Mouse (Mus musculus): ENCODE data around the gene Nup107.
"Not testable (repeated sequence)": the region's sequence is repeated elsewhere in the genome, so short reads cannot be mapped to it uniquely, and the experiment has no call there.

The Nup107 gene

DNA sequence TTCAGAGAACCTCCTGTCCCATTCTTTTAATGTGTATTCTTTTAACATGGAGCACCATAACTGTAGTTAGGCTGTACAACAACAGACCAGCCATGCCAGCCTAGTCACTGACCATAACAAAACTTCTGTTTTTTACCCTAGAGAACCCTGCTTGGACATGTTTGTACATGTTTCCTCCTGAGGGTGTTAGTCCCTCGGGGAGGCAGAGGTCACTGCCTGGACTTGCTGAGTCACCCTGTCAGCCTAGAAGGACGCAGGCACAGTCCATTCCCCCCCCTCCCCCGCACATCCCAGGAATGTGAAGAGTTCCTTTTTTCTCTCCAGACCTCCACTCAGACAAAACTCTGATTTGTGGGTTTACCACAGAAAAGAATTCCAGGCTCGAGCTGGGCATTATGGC is 74.9 kb downstream of the Nup107 start:
- no peak for DNase-seq (ENCODE audit: low spot score)

DNA sequence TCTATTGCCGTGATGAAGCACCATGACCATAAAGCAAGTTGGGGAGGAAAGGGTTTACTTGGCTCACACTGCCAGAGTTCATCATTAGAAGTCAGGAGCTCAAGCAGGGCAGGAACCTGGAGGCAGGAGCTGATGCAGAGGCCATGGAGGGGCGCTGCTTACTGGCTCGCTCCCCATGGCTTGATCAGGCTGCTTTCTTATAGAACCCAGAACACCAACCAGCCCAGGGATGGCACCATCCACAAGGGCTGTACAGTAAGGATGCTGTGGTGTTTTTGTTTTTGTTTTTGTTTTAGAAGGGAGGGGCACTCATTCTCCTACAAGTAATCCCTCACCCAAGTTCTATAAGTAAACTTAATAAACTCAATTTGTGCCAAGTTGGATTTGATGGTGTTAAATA is 75.8 kb downstream of the Nup107 start:
- DNase-seq (ENCODE audit: low spot score), result no peak

DNA sequence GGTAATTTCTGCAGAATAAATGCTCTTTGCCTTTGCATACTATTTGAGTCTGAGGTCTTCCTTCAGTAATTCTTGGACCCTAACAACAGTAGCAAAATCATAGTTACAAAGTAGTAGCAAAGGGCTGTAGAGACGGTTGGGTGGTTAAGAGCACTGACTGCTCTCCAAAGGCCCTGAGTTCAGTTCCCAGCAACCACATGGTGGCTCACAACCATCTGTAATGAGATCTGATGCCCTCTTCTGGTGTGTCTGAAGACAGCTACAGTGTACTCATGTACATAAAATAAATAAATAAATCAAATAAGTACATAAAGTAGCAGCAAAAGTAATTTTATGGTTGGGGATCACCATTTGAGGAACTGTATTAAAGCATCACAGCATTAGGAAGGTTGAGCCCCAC is 76.9 kb downstream of the Nup107 start:
- DNase-seq (ENCODE audit: low spot score), result not testable (repeated sequence)

DNA sequence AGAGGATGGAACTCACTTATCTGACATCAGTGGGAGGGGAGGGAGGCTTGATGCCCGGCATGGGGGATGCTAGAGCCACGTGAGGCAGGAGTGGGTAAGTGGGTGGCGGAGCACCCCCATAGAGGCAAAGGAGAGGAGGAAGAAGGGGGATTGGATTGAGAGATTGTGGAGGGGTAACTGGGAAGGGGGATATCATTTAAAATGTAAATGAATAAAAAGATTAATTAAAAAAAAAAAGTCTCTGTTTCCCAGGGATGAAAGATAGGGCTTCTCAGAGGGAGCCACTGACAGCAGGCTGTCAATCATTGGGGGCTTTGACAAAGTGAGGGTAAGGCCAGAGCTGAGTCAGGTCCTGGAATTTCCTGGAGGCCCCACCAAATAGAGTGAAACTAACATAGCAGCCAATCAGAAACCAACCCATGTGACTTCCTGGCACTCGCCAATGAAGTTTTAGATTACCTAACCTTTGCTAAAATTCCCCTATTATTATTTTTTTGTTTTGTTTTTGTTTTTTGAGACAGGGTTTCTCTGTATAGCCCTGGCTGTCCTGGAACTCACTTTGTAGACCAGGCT is 77.5 kb downstream of the Nup107 start:
- no peak for DNase-seq (ENCODE audit: low spot score)

DNA sequence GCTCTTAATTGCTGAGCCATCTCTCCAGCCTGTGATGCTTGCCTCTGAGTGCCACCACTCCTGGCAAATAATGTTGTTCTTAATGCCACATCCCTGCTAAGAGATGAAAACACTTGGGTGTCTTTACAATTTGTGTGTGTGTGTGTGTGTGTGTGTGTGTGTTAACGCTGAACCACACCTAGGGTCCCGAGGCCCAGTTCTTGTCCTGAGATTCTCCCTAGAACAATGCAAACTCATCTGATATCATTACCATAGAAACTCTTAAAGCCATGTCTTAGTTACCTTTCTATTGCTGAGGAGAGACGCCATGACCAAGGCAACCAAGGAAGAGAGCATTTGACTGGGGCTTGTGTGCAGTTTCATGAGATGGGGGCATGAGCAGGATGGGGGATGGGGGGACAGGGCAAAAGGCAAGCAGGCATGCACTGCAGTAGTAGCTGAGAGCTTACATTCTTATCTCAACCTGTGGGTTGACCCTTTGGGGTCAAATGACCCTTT is 78.4 kb downstream of the Nup107 start:
- no peak for DNase-seq (ENCODE audit: low spot score)

DNA sequence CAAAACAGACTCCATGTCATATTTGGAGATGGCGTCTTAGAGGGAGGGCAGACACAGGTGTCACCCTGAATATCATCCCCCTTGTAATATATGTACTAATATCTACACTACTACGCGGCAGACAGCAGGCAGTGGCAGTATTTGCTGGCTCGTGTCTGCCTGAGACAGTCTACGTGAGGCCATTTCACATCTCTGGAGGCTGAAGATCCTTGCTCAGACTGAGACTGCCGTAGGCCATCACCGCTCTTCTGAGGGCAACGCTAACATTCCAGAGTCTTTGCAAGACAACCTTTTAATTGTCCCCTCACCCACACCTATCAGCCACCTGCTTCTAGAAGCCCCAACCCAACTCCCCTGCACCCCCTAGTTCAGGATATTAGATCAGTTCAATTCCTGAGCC is 79.0 kb downstream of the Nup107 start:
- DNase-seq (ENCODE audit: low spot score), result no peak

DNA sequence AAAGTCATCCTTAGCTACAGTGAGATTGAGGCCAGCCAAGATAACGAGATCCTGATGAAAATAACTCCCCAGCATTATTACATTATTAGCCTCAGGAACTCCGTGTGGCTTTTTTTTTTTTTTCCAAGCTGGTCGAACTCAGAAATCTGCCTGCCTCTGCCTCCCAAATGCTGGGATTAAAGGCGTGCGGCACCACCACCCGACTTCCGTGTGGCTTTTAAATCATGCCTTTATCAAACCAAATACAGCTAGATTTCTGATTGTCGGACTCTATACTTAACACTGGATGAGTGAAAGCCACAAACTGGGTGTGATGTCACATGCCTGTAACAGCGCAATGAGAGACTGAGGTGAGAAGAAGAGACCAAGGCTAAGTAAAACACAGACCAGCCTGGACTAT is 79.6 kb downstream of the Nup107 start:
- DNase-seq (ENCODE audit: low spot score), result no peak

DNA sequence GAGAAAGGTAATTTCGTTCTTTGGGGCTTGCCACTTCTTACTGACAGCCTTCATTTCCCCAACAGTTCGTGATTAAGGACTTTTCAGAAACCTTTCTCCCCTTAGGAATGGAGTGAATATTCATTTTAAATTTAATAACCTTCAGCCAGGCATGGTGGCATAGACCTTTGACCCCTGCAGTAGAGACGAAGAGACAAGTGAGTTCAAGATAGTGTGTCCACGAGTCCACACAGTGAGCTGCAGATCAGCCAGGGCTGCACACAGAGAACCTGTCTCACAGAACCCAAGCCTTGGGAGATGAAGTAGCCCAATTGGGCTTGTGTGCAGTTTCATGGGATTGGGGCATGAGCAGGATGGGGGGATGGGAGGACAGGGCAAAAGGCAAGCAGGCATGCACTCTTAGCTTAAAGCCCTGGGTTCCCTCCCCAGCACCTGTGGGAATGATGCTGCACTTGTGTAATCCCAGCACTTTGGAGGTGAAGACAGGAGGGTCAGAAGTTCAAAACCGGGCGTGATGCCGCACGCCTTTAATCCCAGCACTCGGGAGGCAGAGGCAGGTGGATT is 80.2 kb downstream of the Nup107 start:
- DNase-seq (ENCODE audit: low spot score), result no peak

DNA sequence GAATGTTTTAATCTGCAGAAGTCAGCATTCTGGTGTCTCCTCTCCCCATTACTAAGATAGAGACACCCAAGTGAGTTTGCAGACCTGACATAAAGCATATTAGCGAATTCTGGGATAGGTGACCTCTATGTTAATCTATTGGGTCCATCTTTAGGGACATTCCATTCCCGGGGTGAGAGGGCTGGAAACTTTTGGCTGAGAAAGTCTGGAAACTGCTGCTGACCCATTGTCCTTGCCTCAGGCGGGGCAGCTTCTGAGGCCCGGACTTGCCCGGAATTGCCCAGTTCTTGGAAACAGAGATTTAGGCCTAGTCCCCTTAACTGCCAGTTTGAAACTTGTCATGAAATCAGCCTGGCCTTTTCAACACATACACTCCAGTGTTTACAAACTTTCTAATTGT is 81.1 kb downstream of the Nup107 start:
- DNase-seq (ENCODE audit: low spot score), result no peak

DNA sequence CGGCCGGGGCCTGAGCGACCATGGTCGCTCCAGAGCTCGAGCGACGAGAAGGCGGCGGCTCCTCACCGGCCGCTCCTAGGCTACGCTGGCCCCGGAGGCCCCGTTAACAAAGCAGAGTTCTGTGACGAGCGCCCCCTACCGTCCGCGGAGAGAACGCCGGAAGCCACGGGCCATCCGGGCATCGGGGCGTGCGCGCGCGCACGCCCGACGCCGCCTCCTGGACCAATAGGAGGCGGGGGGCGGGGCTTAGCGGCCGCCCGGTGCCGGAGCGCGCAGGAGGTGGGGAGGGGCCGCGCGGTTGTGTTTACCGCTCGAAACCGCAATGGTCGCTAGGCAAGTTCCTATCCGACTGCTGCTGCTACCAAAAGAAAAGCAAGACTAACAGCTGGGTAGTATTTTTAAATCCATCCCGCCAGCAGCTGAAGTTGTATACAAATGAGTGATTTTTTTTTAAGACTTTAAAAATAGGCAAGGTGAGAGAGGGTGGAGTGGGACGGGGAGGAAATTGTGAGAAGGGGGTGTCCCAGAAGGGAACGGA is 81.8 kb downstream of the Nup107 start, which contains the start of gene Mdm2:
TSS of gene Mdm2 (minus strand) at position 155 of the 538 bp plus-strand sequence.
- peak; percentile 98 for DNase-seq (ENCODE audit: low spot score)

DNA sequence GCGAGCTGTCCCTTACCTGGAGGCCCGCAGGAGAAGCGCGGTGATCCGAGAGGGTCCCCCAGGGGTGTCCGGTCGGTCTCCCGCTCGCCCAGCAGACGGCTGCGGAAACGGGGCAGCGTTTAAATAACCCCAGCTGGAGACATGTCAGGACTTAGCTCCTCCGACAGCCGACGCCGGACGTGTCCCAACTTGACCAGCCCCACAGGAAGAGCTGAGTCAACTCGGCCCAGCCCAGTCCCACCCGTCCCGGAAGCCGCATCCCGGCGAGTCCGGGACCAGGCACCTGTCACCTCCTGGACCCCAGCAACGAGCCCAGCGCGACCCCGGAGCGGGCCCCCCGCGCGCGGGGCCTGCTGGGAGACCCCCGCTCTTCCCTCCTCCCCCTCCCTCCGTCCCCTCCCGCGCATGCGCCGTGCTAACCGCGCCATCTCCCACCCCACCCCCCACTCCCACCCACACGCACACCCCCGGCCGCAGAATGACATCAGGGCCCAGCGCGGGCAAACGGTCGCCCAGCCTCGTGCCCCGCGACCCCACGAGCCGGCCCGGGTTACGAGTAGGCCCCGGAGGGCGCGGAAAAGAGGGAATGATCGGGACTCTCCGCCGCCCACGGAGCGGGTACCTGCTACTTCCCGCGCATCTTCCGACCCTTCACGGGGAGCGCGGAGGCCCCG is 82.4 kb downstream of the Nup107 start:
- DNase-seq (ENCODE audit: low spot score), result peak; percentile 64

DNA sequence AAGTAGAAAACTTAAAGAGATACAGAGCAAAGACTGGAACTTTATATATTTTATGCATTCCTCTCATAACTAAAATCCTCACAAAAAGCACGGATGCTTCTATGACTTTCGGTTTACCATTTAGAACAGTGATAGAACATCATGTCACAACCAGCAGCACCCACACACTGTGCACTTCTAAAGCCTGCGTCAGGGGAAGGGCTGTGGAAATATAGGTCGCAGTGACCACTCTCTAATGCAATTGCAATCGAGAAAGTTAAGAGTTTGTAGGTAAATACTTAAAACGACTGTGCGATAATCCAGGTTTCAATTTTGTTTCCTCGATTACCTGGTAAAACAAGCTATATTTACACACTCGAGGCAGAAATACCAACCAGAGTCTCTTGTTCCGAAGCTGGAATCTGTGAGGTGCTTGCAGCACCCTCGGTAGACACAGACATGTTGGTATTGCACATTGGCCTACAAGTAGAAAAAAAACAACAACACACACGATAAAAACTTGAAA is 83.1 kb downstream of the Nup107 start:
- no peak for DNase-seq (ENCODE audit: low spot score)

DNA sequence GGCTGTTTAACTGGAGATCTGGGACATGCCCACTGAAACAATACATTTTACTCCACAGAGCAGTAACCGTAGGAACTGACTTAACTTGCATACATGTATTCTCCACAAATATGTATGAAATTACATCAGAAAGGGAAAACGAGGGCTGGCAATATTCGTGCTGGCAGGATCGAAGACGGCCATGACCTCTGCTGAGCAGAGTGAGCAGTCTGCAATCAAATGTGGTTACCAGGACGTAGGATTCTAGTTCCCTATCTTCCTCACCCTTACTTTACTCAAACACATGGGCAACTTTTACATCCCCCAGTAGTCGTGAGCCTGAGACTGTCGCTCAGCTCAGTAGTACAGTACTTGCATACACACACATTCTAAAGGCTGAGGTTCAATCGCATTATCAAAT is 83.6 kb downstream of the Nup107 start:
- DNase-seq (ENCODE audit: low spot score), result no peak

DNA sequence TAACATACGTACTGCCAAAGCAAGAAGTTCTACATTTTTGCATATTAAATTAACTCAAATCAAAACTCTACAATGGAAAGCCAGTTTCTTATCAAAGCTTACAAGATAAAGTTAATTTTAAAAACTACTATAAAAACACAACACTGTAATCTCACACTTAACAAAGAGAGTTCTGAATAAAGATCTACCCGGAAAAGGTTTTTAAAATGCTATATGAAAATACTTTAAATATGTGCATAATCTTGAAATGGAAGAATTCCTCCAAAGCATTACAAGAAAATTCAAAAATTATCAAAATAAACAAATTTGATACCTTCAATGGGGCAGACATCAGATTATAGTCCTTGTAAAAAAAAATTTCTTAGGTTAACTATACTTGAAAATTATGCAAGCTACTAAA is 84.1 kb downstream of the Nup107 start:
- DNase-seq (ENCODE audit: low spot score), result no peak

DNA sequence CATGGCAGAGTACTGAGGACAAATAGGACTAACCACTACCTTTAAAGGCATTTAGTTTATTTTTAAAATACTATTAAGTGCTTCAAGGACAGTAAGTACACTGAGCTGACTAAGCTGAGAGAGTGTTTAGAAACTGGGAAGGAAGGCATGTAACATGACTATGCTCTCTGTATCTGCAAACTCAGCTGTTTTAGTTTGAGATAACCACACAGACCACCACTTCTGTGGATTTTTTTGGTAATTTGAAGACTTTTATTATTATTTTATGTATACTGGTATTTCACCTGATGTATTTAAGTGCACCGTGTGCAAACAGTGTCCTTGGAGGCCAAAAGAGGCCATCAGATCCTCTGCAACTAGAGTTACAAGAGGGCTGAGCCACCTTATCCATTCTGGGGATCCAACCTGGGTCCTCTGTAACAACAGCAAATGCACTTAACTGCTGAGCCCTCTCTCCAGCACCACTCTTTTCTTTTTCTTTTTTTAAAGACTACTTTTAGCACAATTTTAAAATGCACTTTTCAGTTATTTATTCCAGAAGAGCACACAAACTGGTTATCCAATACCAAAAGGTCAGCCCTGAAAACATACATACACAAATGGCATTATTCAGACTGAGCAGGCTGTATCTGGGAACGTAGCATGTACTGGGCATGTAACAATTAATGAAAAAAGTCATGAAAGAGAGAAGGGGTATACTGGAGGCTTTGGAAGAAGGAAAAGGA is 85.2 kb downstream of the Nup107 start:
- DNase-seq (ENCODE audit: low spot score), result no peak

DNA sequence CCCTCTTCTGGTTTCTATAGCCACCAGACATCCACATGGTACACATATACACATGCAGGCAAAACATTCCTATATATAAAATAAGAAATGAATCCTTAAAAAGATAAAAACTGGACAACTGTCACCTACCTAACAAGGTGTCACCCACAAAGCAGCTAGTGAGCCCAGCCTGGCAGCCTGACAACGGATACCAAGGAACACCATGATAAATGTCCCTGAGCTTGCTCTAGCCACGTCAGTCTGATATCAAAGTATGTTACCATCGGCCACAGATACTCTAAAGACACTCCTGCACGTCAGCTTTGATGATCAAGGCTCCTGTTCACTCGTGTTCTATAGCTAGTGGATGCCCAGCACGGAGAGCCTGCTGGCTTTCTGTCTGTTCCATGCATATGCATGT is 86.1 kb downstream of the Nup107 start:
- DNase-seq (ENCODE audit: low spot score), result no peak

DNA sequence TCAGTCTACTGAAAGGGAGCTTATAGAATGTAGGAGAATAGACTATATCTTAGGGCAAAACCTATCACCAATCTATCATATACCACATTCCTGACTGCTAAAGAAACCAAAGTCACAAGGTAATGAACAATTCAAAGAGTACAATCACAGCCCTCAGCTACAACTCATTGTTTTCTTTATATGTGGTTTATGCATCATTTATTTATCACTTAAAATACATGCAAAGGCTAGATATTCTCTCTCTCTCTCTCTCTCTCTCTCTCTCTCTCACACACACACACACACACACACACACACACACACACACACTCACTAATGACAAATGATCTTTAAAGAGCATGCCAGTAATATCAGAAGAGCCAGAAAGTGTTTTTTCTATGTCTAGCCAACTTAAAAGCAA is 86.7 kb downstream of the Nup107 start:
- DNase-seq (ENCODE audit: low spot score), result no peak

DNA sequence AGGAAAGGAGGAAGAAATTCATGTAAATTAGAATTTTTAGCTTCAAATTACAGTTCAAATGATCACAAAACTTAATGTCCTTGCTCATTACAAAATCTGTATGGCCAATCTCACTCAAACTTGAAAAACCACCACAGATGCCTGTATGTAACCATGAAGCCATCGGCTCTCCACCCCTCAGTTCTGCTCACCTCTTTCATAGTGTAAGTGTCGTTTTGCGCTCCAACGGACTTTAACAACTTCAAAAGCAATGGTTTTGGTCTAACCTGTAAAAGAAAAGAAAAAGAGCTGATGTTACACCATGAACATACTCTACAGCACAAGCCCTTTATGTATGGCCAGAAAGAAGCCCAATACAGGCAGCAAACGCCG is 87.6 kb downstream of the Nup107 start:
- no peak for DNase-seq (ENCODE audit: low spot score)

DNA sequence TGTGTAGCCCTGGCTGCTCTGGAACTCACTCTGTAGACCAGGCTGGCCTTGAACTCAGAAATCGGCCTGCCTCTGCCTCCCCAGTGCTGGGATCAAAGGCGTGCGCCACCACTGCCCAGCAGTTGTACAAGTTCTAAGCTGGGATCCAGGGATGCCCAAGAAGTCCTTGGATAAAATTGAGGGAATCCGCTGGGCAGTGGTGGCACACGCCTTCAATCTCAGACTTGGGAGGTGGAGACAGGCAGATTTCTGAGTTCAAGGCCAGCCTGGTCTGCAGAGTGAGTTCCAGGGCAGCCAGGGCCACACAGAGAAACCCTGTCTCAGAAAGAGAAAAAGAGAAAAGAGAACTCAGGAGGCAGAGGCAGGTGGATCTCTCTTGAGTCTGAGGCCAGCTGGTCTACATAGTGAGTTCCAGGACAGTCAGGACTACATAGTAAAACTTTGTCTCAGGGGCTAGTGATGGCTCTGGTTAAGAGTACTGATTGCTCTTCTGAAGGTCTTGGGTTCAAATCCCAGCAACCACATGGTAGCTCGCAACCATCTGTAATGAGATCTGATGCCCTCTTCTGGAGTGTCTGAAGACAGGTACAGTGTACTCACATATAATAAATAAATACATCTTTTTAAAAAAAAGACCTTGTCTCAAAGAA is 88.1 kb downstream of the Nup107 start:
- not testable (repeated sequence) for DNase-seq (ENCODE audit: low spot score)

DNA sequence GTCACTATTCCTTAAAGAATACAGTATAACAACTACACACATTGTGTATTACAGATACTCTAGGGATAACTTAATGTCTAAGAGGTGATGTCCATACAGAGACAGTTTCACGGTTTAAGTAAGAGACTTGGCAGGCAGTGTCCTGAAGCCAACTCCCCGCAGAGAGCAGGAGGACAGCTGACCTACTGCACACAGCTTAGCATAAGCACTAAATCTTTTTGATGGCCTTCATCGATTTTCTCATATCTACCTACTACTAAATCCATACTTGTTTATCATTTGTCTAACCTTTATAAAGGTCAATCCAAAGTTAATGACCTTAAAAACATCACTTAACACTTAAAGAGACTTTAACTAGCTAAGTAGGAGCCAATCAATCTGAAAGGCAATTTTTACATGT is 89.0 kb downstream of the Nup107 start:
- DNase-seq (ENCODE audit: low spot score), result no peak

DNA sequence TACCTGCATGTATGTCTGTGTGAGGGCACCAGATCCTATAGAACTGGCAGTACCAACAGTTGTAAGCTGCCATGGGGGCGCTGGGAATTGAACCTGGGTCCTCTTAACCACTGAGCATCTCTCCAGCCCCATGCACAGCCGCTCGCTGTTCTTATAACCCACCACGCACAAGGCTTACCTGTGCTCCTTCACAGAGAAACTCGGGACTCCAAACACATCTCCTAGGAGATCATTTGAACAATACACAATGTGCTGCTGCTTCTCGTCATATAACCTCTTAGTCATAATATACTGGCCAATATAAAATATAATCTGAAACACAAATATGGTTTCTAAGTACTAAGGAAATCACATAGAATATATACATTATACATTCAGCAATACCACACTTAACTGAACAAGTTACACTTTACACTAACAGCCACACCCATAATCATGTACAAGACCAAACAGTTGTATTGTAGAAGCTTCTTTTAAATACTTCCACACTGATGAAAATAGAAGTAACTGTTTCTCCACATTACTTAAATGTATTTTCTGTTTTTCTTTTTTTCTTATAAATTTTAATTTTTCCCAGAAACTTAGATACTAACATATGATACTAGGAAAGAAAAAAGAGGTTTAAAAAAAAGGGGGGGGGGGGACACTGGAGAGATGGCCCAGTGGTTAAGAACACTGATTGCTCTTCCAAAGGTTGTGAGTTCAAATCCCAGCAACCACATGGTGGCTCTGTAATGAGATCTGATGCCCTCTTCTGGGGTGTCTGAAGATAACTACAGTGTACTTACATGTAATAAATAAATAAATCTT is 90.3 kb downstream of the Nup107 start:
- no peak for DNase-seq (ENCODE audit: low spot score)

Measured in ovary, postnatal 14 days (tissue).